Mouse (Mus musculus) thymus, adult 18-20 months (tissue): ENCODE results near the gene Rhobtb3.
"Not testable (repeated sequence)": the region's sequence is repeated elsewhere in the genome, so short reads cannot be mapped to it uniquely, and the experiment has no call there.

ENCODE experiments used
- DNase-seq, 2 experiments: peaks; one replicate each; pipeline ENCODE4 v3.0.0; 2022; ENCODE audit warnings: mixed read lengths in 2 of 2

The Rhobtb3 gene

GRCm38 (mm10) chr13:75943189-75944043 is at the start of gene Rhobtb3:
TSS of gene Rhobtb3 (minus strand) at chr13:75943925.
- no peak for DNase-seq

GRCm38 (mm10) chr13:75992169-75993028 is 48.7 kb upstream of the Rhobtb3 start:
- no peak for DNase-seq

- DNase-seq, result no peak
Measured at GRCm38 (mm10) chr13:75988096-75988495, 44.4 kb upstream of the Rhobtb3 start.

- DNase-seq, result no peak
Measured at GRCm38 (mm10) chr13:75981901-75982300, 38.2 kb upstream of the Rhobtb3 start.

GRCm38 (mm10) chr13:75976649-75977048 is 32.9 kb upstream of the Rhobtb3 start:
- no peak for DNase-seq

- no peak for DNase-seq
Measured at GRCm38 (mm10) chr13:75976218-75976617, 32.5 kb upstream of the Rhobtb3 start.

GRCm38 (mm10) chr13:75975629-75976028 is 31.9 kb upstream of the Rhobtb3 start:
- DNase-seq, result no peak

- DNase-seq, result no peak
Measured at GRCm38 (mm10) chr13:75974481-75974880, 30.8 kb upstream of the Rhobtb3 start.

- no peak for DNase-seq
Measured at GRCm38 (mm10) chr13:75966850-75967249, 23.1 kb upstream of the Rhobtb3 start, which contains the start of gene Spata9. TSS of gene Spata9 (plus strand) at chr13:75967150.

GRCm38 (mm10) chr13:75955357-75955992 is 11.8 kb upstream of the Rhobtb3 start:
- DNase-seq, result no peak

GRCm38 (mm10) chr13:75950295-75950694 is 6.6 kb upstream of the Rhobtb3 start:
- no peak for DNase-seq

- no peak for DNase-seq
Measured at GRCm38 (mm10) chr13:75944044-75944820, 507 bp upstream of the Rhobtb3 start.

GRCm38 (mm10) chr13:75942731-75943130 is 994 bp downstream of the Rhobtb3 start:
- no peak for DNase-seq

- DNase-seq, result no peak
Measured at GRCm38 (mm10) chr13:75941518-75942295, 2.0 kb downstream of the Rhobtb3 start.

GRCm38 (mm10) chr13:75940791-75941517 is 2.8 kb downstream of the Rhobtb3 start:
- no peak for DNase-seq

- no peak for DNase-seq
Measured at GRCm38 (mm10) chr13:75938866-75939265, 4.9 kb downstream of the Rhobtb3 start.

- no peak for DNase-seq
Measured at GRCm38 (mm10) chr13:75933287-75933686, 10.4 kb downstream of the Rhobtb3 start.

GRCm38 (mm10) chr13:75931073-75931472 is 12.7 kb downstream of the Rhobtb3 start:
- DNase-seq, result no peak

- no peak for DNase-seq
Measured at GRCm38 (mm10) chr13:75930660-75931059, 13.1 kb downstream of the Rhobtb3 start.

GRCm38 (mm10) chr13:75930023-75930422 is 13.7 kb downstream of the Rhobtb3 start:
- DNase-seq, result no peak

GRCm38 (mm10) chr13:75929071-75929470 is 14.7 kb downstream of the Rhobtb3 start:
- not testable (repeated sequence) for DNase-seq
